Mouse (Mus musculus) mammary gland, adult 2 months (tissue): ENCODE results near the gene Tgm7. TPM values are rescaled to one million over a fixed set of nuclear protein-coding genes. Genes with fewer than 3 reads are reported as not detected.

Source experiments
- polyA plus RNA-seq: library from polyadenylated mRNA; depleted of rRNA; stranded (reverse); fragments of >200 nt; gene quantifications from 2 replicates; pipeline ENCODE4 v1.2.3, GENCODE M21; 2012; ENCODE audit warnings: low replicate concordance; rRNA removed

Tgm7 gene
- polyA plus RNA-seq = 0.23 TPM in 1 of 2 replicates, not detected in the other

DNA sequence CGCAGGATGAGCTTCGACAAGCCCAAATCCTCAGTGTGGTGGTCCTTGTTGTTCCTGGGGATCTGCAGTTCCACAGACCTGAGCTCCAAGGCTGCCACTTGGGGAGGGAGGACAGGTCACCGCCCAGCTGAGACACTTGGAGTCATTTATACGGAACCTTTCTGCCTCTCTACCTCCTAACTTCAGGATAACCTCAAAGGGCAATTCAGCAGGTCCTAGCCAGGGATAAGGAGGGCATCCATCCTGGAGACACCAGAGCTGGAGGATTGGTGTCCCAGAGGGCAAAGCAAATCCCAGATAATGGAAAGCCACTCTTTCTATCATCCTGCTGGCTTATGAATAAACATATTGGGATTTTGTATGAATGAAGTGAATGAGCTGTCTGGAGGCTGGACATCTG, at the start of gene Tgm7:
Tgm7 (minus strand) TSS at position 101 of the 400 bp plus-strand sequence.

DNA sequence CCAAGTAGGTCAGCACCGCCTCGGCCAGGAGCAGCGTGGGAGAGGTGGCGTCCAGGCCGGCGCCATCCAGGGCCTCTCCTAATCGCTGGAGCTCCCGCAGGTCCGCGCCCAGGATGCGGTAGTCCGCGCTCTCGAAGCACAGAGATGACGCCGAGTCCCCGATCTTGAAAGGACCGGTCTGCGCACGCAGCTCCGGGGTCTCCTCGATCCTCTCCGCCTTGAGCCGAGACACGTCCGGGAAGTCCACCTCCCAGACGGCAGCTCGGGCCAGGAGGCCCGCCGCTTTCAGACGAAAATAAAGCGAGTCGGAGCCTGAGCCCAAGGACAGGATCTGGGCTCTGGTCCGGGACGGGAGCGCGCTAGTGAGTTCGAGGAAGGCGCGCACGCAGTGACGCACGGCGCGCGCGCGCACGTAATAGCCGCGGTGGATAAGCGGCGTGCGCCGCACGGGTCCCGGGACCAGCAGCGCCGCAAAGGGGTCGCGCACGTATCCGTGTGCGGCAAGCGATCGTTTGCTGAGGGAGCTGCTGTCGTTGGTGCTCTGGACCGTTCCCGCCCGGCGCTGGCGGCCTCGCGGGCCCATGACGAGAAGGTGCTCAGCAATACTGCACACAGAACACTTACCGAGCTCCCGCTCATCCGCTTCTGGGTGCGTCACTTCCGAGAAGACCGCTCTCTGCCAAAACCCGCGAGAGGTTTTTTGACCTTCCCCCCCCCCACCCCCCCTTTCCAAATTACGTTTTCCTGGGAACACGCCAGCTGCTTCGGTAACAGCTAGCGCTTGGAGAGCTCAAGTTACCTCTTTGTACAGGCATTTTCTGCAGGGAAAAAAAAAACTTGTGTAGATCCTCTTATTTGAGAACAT, 30.7 kb upstream of the Tgm7 start, which contains the start of the genes Adal and Lcmt2:
Adal (plus strand) TSS at position 411 of the 865 bp plus-strand sequence.
Lcmt2 (minus strand) TSS at position 636 of the 865 bp plus-strand sequence.

DNA sequence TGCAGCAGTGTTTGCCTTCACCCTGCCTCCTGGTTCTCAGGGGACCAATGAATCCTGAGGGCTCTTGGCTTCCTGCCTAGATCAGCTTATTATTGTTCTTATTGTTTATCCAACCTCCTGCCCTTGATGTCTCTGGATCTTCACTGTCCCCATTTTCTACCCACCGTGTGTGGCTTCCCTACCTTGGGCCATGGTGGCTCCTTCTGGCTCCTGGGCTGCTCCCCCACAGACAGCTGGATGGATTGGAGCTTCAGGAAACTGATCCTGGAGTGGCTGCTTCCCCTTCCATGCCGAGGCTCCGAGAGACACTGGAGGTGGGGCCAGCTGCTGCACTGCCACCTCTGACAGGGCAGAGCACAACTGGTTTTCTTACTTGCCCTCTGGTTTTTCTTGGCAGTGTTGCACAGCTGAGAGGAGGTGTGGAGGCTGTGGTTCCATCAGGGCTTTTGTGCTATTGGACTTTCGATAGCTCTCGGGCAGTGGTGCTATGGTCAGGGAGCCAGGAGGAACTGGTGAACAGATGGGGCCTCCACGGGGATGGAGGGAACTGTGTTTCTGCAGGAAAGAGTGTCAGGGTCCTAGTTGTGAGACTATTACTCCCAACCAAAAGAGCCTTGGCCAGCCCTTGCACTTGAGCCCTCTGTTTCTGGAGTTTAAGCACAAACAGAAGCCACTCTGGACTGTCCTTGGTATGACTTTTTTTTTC, 24.0 kb downstream of the Tgm7 start, which contains the start of gene Tgm5:
Tgm5 (minus strand) TSS at position 362 of the 706 bp plus-strand sequence.

Other genes starting within 250 kb of the Tgm7 start
- 26.8 and 39.5 TPM in 2 replicates for gene Ubr1, start 139.1 kb downstream of the Tgm7 start, polyA plus RNA-seq
- gene Tmem62, start 132.8 kb downstream of the Tgm7 start, polyA plus RNA-seq = 6.0 and 11.9 TPM in 2 replicates
- 18.3 and 30.3 TPM in 2 replicates for gene Ccndbp1, start 101.4 kb downstream of the Tgm7 start, polyA plus RNA-seq
- not detected in 2 replicates for gene Epb42, start 72.7 kb downstream of the Tgm7 start, polyA plus RNA-seq
- gene Tgm5, start 24.0 kb downstream of the Tgm7 start, polyA plus RNA-seq = 1.0 TPM in 1 of 2 replicates, not detected in the other
- 3.2 and 6.8 TPM in 2 replicates for gene Adal, start 30.6 kb upstream of the Tgm7 start, polyA plus RNA-seq
- gene Lcmt2, start 30.9 kb upstream of the Tgm7 start, polyA plus RNA-seq = 8.7 and 13.8 TPM in 2 replicates
- gene Tubgcp4, start 60.9 kb upstream of the Tgm7 start, polyA plus RNA-seq = 38.3 and 50.0 TPM in 2 replicates
- gene Zscan29, start 61.3 kb upstream of the Tgm7 start, polyA plus RNA-seq = 2.9 and 3.3 TPM in 2 replicates
- 21.3 and 28.9 TPM in 2 replicates for gene Trp53bp1, start 161.6 kb upstream of the Tgm7 start, polyA plus RNA-seq
- gene Map1a, start 179.8 kb upstream of the Tgm7 start, polyA plus RNA-seq = 3.4 and 5.7 TPM in 2 replicates
- 60.3 and 74.7 TPM in 2 replicates for gene Ppip5k1, start 245.6 kb upstream of the Tgm7 start, polyA plus RNA-seq
- gene Ckmt1, start 247.9 kb upstream of the Tgm7 start, polyA plus RNA-seq = 11.3 and 12.9 TPM in 2 replicates